Mouse (Mus musculus) intestine, postnatal 0 days (tissue): Measurements from ENCODE around the gene Farsb. TPM values are rescaled to one million over a fixed set of nuclear protein-coding genes. Genes with fewer than 3 reads are reported as not detected.

Experiments used
- ATAC-seq: fragments of 200-750 bp; cut with Nextera tagmentation; 2 replicates; pipeline ENCODE4 v1.8.0; 2017; ENCODE audit warnings: mild to moderate bottlenecking, moderate TSS enrichment, moderate library complexity
- H3K27ac ChIP-seq: fragments of 300-500 bp; sonication (generic); 2 replicates; pipeline ENCODE4 v1.5.1; 2014; ENCODE audit warnings: mild to moderate bottlenecking, low read depth, low read length, moderate library complexity
- H3K27me3 ChIP-seq: fragments of 300-500 bp; sonication (generic); replicated peaks from 2 replicates; pipeline ENCODE4 v1.6.1; 2014; ENCODE audit warnings: low read length, mixed read lengths; ENCODE audit not compliant: control insufficient read depth, insufficient read depth
- H3K36me3 ChIP-seq: fragments of 300-500 bp; sonication (generic); 2 replicates; pipeline ENCODE4 v1.6.1; 2014; ENCODE audit warnings: mild to moderate bottlenecking, moderate library complexity; ENCODE audit not compliant: control insufficient read depth, insufficient read depth
- H3K4me1 ChIP-seq: fragments of 300-500 bp; sonication (generic); replicated peaks from 2 replicates; pipeline ENCODE4 v1.6.1; 2014; ENCODE audit warnings: antibody characterized with exemption, low read length, mixed read lengths; ENCODE audit not compliant: control insufficient read depth, insufficient read depth
- H3K4me2 ChIP-seq: fragments of 300-500 bp; sonication (generic); replicated peaks from 2 replicates; pipeline ENCODE4 v1.6.1; 2014; ENCODE audit warnings: low read depth, mild to moderate bottlenecking, moderate library complexity
- H3K4me3 ChIP-seq: fragments of 300-500 bp; sonication (generic); 2 replicates; pipeline ENCODE4 v1.5.1; 2014; ENCODE audit warnings: low read depth, low read length
- H3K9ac ChIP-seq: fragments of 300-500 bp; sonication (generic); 2 replicates; pipeline ENCODE4 v1.6.1; 2014; ENCODE audit warnings: mild to moderate bottlenecking, low read depth, low read length
- H3K9me3 ChIP-seq: fragments of 300-500 bp; sonication (generic); 2 replicates; pipeline ENCODE4 v1.6.1; 2016; ENCODE audit warnings: mixed run types; ENCODE audit not compliant: control insufficient read depth
- CTCF ChIP-seq: sonication (generic); IDR thresholded peaks from 2 replicates; pipeline ENCODE4 v1.5.1; 2016; ENCODE audit warnings: low read depth, mild to moderate bottlenecking, control low read depth, antibody characterized with exemption, moderate library complexity
- WGBS: fragments of 180-500 bp; shearing (Covaris S2); extraction: QIAGEN DNeasy Blood & Tissue Kit; methylation state at CpG from one replicate; pipeline ENCODE4 v1.1.7; 2014; 5-methylcytosine and 5-hydroxymethylcytosine counted together
- polyA plus RNA-seq: library from polyadenylated mRNA; unstranded; fragments of >200 nt; fragmentation: Nextera tagmentation; extraction: Ambion mirVana; gene quantifications from 2 replicates; pipeline ENCODE4 v1.2.1, GENCODE M21; 2015

Farsb gene
- polyA plus RNA-seq, 1 experiment from 2014 or later = 59.2 TPM

DNA sequence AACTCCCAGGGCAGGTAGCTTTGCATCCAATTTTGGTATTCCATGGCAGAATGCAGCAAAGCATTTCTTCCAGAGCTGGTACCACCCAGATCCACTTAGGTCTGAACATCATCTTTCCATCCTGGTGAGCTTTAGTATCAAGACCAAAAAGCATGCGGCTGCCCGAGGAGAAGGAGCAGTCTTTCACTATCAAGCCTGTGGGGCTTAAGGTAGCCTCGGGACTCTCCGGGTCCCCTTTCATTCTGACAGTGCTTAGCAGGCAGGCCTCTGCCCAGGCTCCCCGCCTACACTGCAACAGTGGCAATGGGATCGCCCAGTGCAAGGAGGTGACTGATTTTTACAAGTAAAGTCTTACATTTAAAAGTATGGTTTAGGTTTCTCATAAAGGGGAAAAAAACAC is 36.2 kb downstream of the Farsb start:
- no peaks in the 10 kb centered on the region for H3K27me3 ChIP-seq
- H3K27ac ChIP-seq = no peak overlapping the region
- no peaks in the 10 kb centered on the region for H3K4me1 ChIP-seq
- no peak overlapping the region for H3K4me3 ChIP-seq
- 93% methylated on average over 6 of the region's 6 CpGs for WGBS
- TF ChIP-seq CTCF = no peak
- H3K9ac ChIP-seq = no peak overlapping the region
- H3K4me2 ChIP-seq = no peak overlapping the region
- peaks cover 49% of the 10 kb centered on the region for H3K36me3 ChIP-seq
- H3K9me3 ChIP-seq = no peaks in the 10 kb centered on the region
- no peak for ATAC-seq

DNA sequence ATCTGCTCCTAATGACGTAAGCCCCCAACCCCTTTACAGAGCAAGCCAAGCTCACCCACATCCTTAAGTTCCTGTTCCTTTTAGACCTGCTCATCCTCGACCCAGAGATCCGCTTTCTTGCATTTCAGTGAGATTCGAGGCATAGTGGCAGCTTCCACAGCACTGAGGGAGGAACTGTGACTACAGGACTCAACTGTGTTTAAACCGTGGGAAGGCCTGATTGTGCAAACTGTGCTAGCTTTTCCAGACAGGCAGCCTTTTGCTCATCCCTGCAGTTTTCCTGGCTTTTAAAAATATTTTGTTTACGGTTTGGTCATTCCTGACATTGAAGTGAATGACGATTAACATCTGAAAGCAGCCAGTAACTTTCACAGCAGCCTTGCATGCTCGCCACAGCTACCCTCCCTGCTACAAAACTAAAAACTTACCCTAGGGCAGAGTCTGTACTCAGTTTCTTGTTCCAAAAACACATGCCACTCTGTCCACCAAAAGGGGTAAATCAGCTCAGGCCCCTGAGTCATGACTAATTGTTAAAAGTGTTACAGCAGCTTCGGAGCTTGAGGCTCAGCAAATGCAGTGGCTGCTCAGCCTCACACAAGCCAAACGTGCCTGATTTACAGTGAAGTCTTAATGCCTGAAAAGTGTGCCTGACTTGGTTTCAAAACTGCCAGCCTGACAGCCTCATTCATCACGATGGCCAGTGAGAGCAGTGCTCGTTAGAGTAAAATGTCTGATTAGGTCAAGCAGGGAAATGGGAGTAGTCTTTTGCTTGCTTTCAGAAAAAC is 37.4 kb downstream of the Farsb start:
- Histone ChIP-seq H3K9me3 (no peaks in the 10 kb centered on the region), H3K27me3 (no peaks in the 10 kb centered on the region), H3K4me2 (no peak overlapping the region), H3K27ac (no peak overlapping the region), H3K36me3 (peaks cover 42% of the 10 kb centered on the region), H3K4me1 (no peaks in the 10 kb centered on the region), H3K9ac (no peak overlapping the region), H3K4me3 (no peak overlapping the region)
- no peak for ATAC-seq
- WGBS = 80% methylated on average over 12 of the region's 12 CpGs
- no peak for TF ChIP-seq CTCF

DNA sequence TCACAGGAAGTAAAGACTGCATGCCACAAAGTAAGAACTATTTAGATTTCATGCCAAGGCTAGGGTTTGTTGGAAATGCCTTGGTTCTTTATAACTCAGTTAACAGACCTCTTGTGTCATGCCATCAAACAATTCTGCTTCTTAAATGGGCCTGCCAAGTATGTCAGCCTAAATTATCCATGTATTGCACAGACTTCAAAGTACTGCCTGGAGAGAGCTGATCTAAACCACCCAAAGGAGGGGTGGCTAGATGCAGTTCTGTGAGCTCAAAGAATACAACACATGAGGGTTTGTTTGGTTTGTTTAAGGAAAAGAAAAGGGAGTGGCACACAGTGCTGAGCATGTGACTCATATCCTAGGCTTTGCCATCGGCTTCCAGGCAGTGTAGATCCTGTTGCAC is 40.6 kb downstream of the Farsb start:
- no peak overlapping the region for H3K4me2 ChIP-seq
- no peak for TF ChIP-seq CTCF
- H3K27ac ChIP-seq = no peak overlapping the region
- H3K36me3 ChIP-seq = peaks cover 36% of the 10 kb centered on the region
- peak; percentile 47; the same call in 1 of the 2 replicates for ATAC-seq
- 21% methylated on average over 1 of the region's 1 CpGs for WGBS
- no peak overlapping the region for H3K9ac ChIP-seq
- no peaks in the 10 kb centered on the region for H3K4me1 ChIP-seq
- H3K9me3 ChIP-seq = no peaks in the 10 kb centered on the region
- H3K27me3 ChIP-seq = no peaks in the 10 kb centered on the region
- H3K4me3 ChIP-seq = no peak overlapping the region

DNA sequence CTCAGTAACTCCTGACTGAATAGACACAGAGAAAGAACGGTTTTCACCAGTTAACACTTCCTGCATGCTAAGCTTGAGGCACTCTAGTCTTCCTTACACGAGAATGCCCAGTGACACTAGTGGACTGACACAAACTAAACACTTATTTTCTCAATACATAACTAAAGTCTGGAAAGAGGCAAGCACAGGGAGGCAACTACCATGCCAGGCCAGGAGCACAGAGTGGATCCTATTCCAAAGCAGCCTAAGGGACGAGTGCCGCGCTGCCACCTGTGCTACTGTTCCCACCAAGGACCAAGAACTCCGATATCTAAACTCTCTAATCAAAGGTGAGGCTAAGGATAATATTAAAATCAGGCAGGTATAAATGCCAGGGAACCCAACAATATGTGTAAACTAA is 42.0 kb downstream of the Farsb start:
- no peak overlapping the region for H3K27ac ChIP-seq
- ATAC-seq = no peak

DNA sequence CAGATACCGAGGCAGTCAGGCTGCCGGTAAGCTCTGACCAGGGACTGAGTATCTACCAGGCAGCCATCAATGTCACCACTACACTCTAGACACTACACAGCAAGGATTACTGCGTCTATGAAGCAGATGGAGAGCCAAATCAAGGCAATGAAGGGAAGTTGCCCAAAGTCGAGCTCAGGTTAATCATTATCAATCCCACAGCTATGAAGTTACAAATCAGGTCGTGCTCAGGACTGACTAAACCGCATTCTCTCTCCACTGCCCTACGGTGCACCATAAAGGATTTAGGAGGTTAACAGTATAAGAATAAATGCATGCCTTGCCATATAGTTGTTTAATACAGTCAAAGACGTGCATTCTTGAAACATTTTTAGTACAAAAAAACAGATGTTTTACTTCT is 42.5 kb downstream of the Farsb start:
- H3K9ac ChIP-seq = no peak overlapping the region
- 56% methylated on average over 8 of the region's 8 CpGs for WGBS
- ATAC-seq = no peak
- no peaks in the 10 kb centered on the region for H3K27me3 ChIP-seq
- no peak overlapping the region for H3K4me2 ChIP-seq
- H3K4me1 ChIP-seq = no peaks in the 10 kb centered on the region
- H3K9me3 ChIP-seq = no peaks in the 10 kb centered on the region
- H3K27ac ChIP-seq = no peak overlapping the region
- H3K36me3 ChIP-seq = peaks cover 33% of the 10 kb centered on the region
- TF ChIP-seq CTCF = no peak
- no peak overlapping the region for H3K4me3 ChIP-seq

More for the DNA sequence above, 42.0 kb downstream of the Farsb start:
- Histone ChIP-seq H3K4me2 (no peak overlapping the region), H3K36me3 (peaks cover 38% of the 10 kb centered on the region), H3K4me1 (no peaks in the 10 kb centered on the region), H3K27me3 (no peaks in the 10 kb centered on the region), H3K9me3 (no peaks in the 10 kb centered on the region), H3K4me3 (no peak overlapping the region), H3K9ac (no peak overlapping the region)
- WGBS = 90% methylated on average over 6 of the region's 6 CpGs
- TF ChIP-seq CTCF = no peak

DNA sequence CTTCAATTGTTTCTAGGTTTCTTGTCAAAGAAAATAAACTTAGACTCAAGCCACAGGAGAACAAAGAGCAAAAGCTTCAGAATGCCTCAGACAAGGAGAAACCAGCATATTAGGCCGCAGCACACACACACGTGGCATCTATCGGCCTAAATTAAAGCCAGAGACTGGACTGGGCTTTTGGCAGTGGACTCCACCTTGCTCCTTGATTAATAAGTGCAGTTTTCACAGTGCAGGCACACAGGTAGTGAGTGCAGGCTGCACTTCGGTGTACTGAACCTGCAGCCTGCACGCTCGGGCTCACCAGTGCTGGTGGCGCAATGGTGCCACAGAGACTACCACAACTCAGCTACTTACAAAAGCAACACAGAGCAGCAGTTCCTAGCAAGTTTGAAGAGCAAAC is 45.6 kb downstream of the Farsb start:
- H3K27me3 ChIP-seq = no peaks in the 10 kb centered on the region
- no peak for TF ChIP-seq CTCF
- peaks cover 25% of the 10 kb centered on the region for H3K36me3 ChIP-seq
- H3K4me3 ChIP-seq = no peak overlapping the region
- no peaks in the 10 kb centered on the region for H3K9me3 ChIP-seq
- no peak overlapping the region for H3K9ac ChIP-seq
- ATAC-seq = no peak
- no peak overlapping the region for H3K27ac ChIP-seq
- H3K4me2 ChIP-seq = no peak overlapping the region
- 95% methylated on average over 7 of the region's 7 CpGs for WGBS
- H3K4me1 ChIP-seq = no peaks in the 10 kb centered on the region
